In the genomic region with DNA sequence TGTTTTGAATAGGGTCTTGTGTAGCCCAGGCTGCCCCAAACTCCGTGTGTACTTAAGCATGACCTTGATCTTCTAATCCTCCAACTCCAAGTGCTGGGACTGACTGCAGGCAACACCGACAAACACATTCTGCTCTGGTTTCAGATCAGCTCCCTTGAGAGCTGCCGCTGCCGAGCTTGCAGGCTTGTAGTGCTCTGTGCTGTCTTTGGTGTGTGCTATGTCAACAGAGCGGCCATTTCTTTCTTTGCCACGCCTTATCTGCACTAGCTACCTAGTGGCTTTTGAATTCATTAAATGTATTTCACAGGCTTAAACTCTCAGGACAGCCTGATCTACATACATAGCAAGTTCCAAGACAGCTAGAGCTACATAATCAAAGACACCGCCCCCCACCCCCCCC, we compare ENCODE assay signal across 27 mouse cellular contexts.
"Had no signal": no experiment of that assay in that cellular context is flagged by ENCODE, and none has a peak within 500 bp of the region (broad histone marks: within the 10 kb centered on the region; RNA-seq: fewer than 3 reads in every experiment).

No protein-coding gene starts in this region.

- H3K4me1 ChIP-seq: embryonic facial prominence, embryonic 10.5 days; embryonic facial prominence, embryonic 12.5 days; embryonic facial prominence, embryonic 13.5 days; embryonic facial prominence, embryonic 15.5 days; forebrain, embryonic 10.5 days; forebrain, embryonic 12.5 days; forebrain, embryonic 13.5 days; forebrain, embryonic 15.5 days had no signal

- DNase-seq: cerebellum, adult 9-10 months; cerebellum, adult 9-11 months; cerebellum, postnatal 10 days; cerebellum, postnatal 14 days; cerebellum, postnatal 25 days; cerebellum, postnatal 36 days; embryo, embryonic 11 days; forebrain, postnatal 0 days; gastrocnemius, adult 2 months; gastrocnemius, postnatal 10 days; gastrocnemius, postnatal 14 days; gastrocnemius, postnatal 25 days; gastrocnemius, postnatal 36 days; heart, adult 11 months; heart, adult 18-20 months; heart, adult 2 months had no signal

- ATAC-seq: forebrain, embryonic 13.5 days; forebrain, embryonic 14.5 days; forebrain, embryonic 15.5 days; forebrain, embryonic 16.5 days; forebrain, postnatal 0 days had no signal

- H3K9ac ChIP-seq: embryonic facial prominence, embryonic 12.5 days; embryonic facial prominence, embryonic 13.5 days; embryonic facial prominence, embryonic 15.5 days; forebrain, embryonic 12.5 days; forebrain, embryonic 13.5 days; forebrain, embryonic 15.5 days; forebrain, postnatal 0 days had no signal

- H3K27ac ChIP-seq: embryonic facial prominence, embryonic 10.5 days; embryonic facial prominence, embryonic 12.5 days; embryonic facial prominence, embryonic 13.5 days; embryonic facial prominence, embryonic 15.5 days; forebrain, embryonic 10.5 days; forebrain, embryonic 12.5 days; forebrain, embryonic 13.5 days; forebrain, embryonic 15.5 days; gastrocnemius, adult 2 months; heart, adult 2 months had no signal

- H3K36me3 ChIP-seq: forebrain, embryonic 15.5 days had no signal

- H3K4me2 ChIP-seq: embryonic facial prominence, embryonic 12.5 days; embryonic facial prominence, embryonic 13.5 days; embryonic facial prominence, embryonic 15.5 days; forebrain, embryonic 12.5 days; forebrain, embryonic 13.5 days; forebrain, embryonic 15.5 days had no signal

- H3K27me3 ChIP-seq: embryonic facial prominence, embryonic 12.5 days; embryonic facial prominence, embryonic 13.5 days; embryonic facial prominence, embryonic 15.5 days; forebrain, embryonic 12.5 days; forebrain, embryonic 13.5 days; forebrain, embryonic 15.5 days had no signal

- H3K4me3 ChIP-seq: embryonic facial prominence, embryonic 10.5 days; embryonic facial prominence, embryonic 12.5 days; embryonic facial prominence, embryonic 13.5 days; embryonic facial prominence, embryonic 15.5 days; erythroblast, embryonic 14.5 days; forebrain, embryonic 10.5 days; forebrain, embryonic 12.5 days; forebrain, embryonic 13.5 days; forebrain, embryonic 15.5 days; gastrocnemius, adult 2 months; heart, adult 2 months had no signal

- H3K9me3 ChIP-seq: embryonic facial prominence, embryonic 10.5 days; embryonic facial prominence, embryonic 12.5 days; embryonic facial prominence, embryonic 13.5 days; embryonic facial prominence, embryonic 15.5 days; forebrain, embryonic 10.5 days; forebrain, embryonic 12.5 days; forebrain, embryonic 13.5 days; forebrain, embryonic 15.5 days had no signal
